Mouse (Mus musculus): ENCODE results near the gene Jmjd1c.
A peak's percentile ranks its signal among the peaks of the same experiment; 100 is the strongest.

GRCm38 (mm10) chr10:67247145-67247544 is 151.2 kb downstream of the Jmjd1c start:
- TF ChIP-seq POLR2A (IDR thresholded peaks at IDR 0.05; ENCODE audit: borderline replicate concordance, insufficient read depth, low read length) (no peak), CTCF (IDR thresholded peaks at IDR 0.05; ENCODE audit: borderline replicate concordance, insufficient read depth, low read depth, low read length) (peak; percentile 42; the same call in 1 of the 2 replicates)

Measured in cerebellum, adult 2 months (tissue).